Mouse (Mus musculus): Measurements from ENCODE around the gene Rsph6a.
"Not testable (repeated sequence)": the region's sequence is repeated elsewhere in the genome, so short reads cannot be mapped to it uniquely, and the experiment has no call there.

Rsph6a gene

DNA sequence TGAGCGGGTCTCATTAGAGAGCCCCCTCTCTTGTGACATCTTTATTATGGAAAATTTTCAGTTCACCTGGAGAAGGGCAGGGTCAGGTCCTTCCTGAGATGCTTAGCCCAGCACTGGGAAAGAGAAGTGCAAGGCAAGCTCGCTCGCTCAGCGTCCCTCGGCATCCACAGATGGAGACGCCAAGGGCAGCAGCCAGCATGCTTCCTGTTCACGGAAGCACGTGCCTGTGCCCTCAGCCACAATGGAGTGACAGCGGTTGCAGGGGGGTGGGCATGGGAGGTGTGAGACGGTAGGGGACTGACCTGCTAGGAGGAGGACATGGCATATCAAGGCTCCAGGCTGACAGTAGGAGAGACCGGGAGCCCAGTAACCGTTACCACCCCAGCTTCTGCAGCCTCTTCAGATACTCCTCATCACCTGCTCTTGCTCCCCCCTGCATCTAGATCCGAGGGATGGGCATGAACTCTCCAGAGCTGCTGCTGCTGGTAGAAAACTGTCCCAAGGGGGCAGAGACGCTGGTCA lies 6.4 kb upstream of the Rsph6a start:
- DNase-seq: no peak

DNA sequence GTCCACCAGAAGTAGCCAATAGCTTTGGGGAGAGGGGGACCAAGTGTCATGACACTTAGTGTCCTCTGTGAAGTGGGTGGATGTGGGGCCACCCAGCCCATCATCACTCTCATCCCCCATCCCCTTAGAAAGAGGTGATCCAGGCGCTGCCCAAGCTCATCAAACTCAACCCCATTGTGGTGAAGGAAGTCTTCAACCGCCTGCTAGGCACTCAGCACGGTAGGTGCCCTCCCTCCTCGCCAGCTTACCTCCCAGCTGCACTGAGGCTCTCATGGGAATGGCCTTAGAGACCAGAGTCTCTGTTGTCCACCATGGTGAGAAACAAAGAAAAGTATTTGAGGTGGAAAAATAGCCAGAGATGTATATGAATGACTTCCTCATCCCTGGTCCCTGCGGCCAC lies 5.2 kb upstream of the Rsph6a start:
- DNase-seq: no peak

DNA sequence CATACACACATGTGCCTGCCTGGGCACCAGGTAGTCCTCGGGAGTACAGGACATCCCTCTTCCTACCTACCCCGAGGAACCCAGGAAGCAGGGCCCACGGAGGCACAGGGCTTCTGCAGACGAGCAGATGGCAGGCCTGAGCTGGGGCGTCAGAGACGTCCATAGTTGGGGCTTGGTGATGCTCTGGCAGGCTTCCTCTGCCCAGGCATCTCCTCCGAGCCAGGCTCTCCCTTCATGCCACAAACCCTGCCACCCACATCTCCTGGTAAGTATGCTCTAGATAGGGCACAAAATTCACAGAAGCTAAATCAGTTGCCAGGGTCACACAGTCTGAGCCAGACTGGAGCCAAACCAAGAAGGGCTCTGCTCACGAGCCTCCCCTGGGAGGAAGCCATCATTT lies 4.3 kb upstream of the Rsph6a start:
- DNase-seq: no peak

DNA sequence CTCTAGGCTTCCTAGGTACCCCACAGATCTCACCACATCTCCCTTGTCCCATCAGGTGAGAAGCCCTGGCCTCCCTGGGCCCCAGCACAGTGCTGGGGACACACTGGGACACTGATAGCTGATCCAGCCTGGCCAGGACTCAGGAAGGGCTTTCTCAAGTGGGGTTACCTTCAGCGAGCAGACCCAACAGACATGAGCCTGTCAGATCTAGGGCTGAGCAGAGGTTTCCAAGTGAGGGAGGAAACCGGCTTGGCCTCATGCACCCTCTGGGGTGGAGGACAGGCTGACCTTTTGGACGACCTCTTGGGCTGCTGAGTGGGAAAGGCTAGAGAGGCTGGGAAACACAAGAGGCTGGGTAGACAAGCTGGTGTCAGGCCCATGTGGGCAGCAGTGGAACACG lies 3.3 kb upstream of the Rsph6a start:
- no peak for DNase-seq

DNA sequence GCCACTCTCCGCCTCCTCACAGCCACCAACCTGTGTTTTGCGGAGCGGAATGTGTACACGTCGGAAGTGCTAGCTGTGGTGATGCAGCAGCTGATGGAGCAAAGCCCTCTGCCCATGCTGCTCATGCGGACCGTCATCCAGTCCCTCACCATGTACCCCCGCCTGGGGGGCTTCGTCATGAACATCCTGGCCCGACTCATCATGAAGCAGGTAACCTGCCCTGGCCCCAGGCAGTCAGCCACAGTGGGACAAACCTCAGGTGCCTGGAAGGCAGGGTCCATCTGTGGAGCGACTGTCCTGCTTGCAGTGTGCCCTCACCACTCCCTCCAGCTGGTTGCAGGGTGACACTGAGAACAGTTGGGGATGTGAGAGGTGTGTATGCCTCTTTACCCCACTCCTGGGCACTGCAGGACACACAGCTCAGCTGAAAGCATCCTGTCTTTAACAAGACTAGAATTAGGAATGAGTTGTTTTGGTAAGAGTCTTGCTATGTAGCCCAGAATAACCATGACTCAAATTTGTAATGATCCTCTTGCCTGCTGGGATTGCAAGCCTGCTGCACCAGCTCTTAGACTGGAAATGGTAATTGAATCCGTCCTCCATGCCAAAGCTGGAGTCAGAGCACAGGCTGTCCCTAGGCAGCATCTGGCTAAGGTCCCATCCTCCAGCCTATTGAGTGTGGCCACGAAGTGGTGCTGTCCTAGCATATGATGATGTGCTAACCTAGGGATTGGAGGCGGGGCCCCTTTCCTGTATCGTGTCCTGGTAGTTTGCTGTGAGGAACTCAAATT lies 1.9 kb upstream of the Rsph6a start:
- DNase-seq: no peak

DNA sequence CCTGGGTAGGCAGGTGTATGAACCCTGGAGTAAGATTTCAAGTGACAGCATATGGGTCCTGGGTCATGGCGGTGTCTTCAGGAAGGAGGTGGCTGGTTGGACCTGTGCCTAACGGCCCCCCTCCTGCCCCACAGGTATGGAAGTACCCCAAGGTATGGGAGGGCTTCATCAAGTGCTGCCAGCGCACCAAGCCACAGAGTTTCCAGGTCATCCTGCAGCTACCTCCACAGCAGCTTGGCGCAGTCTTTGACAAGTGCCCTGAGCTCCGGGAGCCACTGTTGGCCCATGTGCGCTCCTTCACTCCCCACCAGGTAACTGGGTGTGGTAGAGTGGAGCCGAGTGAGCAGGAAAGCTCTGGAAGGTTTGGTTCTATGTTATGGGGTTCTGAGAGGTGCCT lies 1.4 kb upstream of the Rsph6a start:
- no peak for DNase-seq

DNA sequence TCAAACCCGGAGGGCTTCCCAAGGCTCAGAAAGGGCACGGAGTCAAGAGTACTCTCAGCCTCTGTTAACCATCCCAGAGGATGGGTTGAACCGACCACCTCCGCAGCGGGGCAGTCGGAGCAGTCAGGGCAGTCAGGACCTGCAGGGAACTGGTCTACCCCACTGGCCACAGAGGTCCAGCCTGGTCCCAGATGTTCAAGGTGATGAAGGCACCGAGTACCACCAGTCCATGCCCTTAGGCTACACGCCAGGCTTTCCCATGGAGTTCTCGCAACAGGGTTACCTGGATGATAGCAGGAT lies 237 bp downstream of the Rsph6a start:
- DNase-seq: no peak

DNA sequence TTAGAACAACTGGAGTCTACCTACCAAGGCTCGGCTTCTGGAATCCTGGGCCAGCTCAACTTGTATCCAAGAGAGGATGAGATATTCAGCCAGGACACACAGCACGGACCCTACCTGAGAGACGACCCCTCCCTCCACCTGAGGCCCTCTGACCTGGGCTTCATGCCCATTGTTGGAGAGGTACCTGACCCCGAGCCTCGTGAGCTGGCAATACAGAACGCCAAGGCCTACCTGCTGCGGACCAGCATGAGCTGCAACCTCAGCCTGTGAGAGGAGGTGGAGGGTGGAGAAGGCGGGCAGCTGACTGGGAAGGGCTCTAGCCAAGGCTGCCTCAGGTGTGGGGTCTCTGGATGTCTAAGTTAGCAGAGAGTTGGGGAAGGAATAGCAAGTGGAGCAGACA lies 618 bp downstream of the Rsph6a start:
- DNase-seq: no peak

DNA sequence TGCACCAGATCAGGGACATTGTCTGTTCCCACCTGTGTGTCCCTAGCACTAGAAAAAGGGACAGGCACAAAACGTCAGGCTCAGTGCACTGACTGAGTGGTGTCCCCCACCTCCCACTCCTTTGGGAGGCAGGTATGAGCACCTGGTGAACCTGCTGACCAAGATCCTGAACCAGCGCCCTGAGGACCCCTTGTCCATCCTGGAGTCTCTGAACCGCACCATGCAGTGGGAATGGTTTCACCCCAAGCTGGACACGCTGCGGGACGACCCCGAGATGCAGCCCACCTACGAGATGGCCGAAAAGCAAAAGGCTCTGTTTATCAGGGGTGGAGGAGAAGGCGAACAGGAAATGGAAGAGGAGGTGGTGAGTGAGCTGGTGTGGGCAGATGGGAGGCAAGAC lies 2.9 kb downstream of the Rsph6a start:
- DNase-seq: no peak

DNA sequence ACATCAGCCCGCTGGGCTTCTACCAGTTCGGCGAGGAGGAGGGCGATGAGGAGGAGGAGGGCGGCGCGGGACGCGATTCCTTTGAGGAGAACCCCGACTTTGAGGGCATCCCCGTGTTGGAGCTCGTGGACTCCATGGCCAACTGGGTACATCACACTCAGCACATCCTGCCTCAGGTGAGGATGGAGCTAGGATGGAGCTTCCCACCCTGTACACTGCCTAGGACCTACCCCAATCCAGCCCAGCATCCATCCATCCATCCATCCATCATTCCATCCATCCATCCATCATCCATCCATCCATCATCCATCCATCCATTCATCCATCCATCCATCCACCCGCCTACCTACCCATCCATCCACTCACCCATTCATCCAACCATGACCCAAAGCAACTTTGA lies 11.4 kb downstream of the Rsph6a start:
- no peak for DNase-seq

DNA sequence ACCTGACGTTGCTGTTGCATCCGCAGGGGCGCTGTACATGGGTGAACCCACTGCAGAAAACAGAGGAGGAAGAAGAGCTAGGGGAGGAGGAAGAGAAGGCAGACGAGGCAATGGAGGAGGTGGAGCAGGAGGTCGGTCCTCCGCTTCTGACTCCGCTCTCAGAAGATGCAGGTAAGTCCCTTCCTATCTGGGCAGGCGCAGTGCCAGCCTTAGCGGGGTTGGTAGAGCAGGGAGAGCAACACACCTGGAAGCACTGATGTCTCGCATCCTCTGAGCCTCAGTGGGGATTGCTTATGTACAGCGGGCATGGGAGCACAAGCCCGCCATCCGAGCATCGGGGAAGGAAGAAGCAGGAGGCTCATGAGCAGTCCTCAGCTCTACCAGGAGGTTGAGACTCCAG lies 12.6 kb downstream of the Rsph6a start:
- DNase-seq: no peak

DNA sequence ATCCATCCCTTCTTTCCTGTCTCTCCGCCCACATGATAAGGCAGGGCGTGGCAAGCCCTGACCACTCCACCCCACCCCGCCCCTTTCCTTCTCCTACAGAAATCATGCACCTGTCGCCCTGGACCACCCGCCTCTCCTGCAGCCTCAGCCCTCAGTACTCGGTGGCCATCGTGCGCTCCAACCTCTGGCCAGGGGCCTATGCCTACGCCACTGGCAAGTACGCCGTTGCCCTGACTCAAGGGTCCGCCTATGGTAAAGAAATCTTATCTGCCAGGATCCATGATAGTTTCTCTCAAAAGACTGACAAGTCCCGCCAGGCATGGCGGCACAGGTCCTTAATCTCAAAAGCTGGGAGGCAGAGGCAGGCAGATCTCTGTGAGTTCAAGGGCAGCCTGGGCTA lies 13.4 kb downstream of the Rsph6a start:
- no peak for DNase-seq

DNA sequence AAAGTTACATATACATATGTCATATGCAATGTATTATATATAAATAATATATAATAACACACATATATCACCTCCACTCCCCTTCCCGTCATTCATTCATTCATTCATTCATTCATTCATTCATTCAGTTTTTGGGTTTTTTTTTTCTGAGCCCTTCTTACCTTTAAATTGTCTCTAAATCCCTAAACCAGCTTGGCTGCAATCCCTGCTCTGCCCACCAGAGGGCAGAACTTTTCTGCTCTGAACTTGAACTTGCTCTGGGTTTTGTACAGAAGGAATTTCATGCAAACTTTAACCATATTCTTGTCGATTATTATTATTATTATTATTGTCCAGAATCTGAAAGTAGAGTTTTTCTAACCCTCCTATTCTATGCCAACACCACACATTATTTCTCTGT lies 14.2 kb downstream of the Rsph6a start:
- DNase-seq: peak; percentile 86

DNA sequence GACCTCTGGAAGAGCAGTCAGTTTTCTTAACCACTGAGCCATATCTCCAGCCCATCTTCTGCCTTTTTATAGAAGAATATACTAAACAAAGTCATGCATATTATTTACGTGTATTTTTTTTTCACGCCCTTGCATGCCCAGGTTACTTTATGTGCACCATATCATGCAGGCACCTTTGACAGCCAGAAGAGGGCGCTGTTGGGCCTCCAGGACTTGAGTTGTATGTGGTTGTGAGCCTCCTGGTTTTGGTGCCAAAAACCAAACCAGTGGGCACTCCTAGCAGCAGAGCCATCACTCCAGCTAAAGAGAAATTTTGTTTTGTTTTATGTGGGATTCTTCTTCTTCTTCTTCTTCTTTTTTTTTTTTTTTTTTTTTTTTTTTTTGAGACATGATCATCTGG lies 15.0 kb downstream of the Rsph6a start:
- peak; percentile 37 for DNase-seq

DNA sequence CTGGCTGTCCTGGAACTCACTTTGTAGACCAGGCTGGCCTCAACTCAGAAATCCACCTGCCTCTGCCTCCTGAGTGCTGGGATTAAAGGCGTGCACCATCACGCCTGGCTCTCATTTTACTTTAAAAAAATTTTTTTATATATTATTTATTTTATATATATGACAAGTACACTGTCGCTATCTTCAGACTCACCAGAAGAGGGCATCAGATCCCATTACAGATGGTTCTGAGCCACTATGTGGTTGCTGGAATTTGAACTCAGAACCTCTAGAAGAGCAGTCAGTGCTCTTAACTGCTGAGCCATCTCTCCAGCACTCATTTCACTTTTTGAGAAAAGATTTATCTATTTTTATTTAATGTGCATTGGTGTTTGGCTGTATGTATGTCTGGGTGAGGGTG lies 16.5 kb downstream of the Rsph6a start:
- DNase-seq: not testable (repeated sequence)

DNA sequence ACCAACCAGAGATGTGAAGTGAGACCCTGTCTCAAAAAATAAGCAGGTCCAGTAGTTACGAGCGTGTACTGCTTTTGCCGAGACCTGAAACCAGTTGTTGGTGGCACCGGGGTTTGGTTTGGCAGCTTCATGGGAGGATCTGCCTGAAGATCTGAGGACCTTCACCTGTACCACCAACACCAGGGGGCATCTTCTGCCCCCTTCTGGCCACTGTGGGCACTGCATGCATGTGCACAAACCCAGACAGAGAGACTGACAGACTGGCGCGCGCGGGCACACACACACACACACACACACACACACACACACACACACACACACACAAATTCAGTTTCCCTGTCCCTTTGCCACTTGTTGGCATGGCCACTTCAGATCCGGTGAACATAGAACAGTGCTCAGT lies 19.0 kb downstream of the Rsph6a start:
- DNase-seq: peak; percentile 68

DNA sequence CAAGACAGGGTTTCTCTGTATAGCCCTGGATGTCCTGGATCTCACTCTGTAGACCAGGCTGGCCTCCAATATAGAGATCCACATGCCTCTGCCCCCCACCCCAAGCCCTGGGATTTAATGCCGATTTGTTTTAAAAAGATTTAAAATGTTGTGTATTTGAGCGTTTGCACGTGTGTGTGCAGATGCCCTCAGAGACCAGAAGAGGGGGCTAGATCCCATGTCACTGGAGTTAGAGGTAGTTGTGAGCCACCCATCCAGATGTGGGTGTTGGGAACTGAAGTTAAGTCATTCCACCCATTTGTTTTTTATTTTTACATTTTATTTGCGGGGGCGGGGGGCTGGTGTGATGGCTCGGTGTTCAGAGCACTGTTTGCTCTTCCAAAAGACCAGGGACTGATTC lies 20.0 kb downstream of the Rsph6a start:
- no peak for DNase-seq

DNA sequence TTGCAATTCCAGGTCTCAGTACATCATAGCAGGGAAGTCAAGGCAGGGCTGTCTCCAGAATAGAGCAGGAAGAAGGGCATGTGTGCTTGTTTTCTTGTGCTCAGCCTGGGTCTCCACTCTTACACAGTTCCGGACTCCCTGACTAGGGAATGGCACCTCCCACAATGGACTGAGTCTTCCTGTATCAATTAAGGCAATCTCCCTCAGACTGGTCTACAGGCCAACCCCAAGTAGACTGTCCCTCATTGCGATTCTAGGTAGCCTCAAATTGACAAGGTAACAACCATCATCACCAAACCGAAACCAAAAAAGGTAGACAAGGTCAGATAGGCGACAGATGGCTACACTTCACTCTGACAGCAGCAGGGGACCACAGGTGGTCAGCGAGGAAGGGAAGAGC lies 20.7 kb downstream of the Rsph6a start:
- DNase-seq: no peak

DNA sequence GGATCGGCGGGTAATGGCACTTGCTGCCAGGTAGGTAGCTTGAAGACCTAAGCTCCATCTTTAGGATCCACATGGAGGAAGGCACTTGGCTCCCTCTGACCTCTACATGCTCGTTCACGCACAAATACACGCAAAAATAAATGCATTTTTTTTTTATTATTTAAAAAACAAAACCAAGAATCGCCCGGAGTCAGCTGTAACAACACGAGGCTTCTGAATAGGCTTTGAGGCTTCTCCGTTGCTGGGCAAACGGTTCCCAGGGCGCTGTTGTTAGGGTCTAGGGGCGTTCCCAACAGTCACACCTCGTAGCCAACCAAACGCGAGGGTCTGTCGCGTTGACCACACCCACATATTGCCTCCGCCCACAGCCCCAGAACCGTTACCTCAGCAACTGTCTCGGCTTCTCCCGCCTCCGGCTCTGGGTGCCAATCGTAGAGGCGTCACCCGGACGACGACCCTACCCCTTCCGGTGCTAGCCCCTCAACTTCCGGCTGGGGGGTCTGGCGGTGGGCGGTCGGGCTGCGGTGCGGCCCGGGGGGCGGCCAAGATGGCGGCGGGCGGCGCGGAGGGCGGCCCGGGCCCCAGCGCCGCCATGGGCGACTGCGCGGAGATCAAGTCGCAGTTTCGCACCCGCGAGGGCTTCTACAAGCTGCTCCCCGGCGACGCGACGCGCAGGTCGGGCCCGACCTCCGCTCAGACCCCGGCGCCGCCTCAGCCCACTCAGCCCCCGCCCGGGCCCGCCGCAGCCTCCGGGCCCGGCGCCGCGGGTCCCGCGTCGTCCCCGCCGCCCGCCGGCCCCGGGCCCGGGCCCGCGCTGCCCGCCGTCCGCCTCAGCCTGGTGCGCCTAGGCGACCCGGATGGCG lies 21.5 kb downstream of the Rsph6a start, which contains the start of gene Dmwd:
Gene Dmwd (plus strand): TSS at position 505 of the 863 bp plus-strand sequence.
- DNase-seq: peak; percentile 98

DNA sequence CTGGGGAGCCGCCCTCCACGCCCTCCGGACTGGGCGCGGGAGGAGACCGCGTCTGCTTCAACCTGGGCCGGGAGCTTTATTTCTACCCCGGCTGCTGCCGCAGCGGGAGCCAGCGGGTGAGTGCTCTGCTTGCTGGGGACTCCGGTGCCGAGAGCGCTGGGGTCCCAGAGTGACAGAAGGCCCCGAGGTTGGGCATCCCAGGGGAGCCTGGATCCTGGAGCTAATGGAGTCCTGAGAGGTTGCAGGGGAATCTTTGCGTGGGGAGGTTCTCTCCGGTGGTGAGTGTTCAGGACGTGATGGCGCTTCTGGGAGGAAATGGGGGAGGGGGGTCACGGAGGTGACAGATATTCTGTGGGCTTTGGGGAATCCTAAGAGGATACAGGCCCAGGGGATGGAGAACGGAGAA lies 22.1 kb downstream of the Rsph6a start:
- DNase-seq: peak; percentile 60

DNA sequence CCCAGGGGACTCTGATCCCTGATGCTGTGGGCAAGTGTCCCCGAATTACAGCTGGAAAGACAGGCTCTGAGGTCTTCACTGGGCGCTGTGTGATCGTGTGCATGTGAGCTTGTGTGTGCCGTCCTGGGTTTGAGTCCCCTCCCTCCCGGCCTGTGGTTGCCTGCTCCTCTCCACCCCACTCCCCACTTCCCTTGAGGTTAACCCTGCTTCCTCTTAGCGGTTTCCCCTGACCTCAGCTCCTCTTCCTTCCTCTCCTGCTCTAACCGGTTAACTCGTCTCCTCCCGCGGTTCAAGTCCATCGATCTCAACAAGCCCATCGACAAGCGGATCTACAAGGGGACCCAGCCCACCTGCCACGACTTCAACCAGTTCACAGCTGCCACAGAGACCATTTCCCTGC lies 23.3 kb downstream of the Rsph6a start:
- DNase-seq: no peak

DNA sequence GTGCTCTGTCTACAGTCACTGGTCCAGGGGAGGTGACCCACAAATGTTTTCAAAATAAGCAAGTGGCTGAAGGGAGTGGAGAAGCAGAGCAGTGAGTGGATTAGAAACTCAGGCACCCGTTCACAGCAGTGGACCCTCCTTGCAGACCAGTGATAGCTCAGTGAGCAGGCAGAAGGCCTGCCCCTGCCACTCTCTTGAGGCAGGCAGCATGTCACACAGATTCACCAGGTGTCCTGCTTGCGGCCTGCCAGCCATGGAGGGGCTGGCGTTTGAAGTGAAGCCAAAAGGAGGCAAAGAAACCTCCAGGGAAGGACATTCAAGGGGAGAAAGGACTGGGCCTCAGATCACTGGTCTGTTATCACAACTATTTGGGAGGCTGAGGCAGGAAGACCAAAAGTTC lies 24.2 kb downstream of the Rsph6a start:
- no peak for DNase-seq

DNA sequence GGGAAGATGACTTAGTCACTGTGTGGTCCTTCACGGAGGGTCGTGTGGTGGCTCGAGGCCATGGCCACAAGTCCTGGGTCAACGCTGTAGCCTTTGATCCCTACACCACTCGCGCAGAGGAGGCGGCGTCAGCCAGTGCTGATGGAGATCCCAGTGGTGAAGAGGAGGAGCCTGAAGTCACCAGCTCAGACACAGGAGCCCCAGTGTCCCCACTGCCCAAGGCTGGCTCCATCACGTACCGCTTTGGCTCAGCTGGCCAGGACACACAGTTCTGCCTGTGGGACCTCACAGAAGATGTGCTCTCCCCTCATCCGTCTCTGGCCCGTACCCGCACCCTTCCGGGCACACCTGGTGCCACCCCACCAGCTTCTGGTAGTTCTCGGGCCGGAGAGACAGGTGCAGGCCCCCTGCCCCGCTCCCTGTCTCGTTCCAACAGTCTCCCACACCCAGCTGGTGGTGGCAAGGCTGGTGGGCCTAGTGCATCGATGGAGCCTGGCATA lies 26.0 kb downstream of the Rsph6a start:
- no peak for DNase-seq

DNA sequence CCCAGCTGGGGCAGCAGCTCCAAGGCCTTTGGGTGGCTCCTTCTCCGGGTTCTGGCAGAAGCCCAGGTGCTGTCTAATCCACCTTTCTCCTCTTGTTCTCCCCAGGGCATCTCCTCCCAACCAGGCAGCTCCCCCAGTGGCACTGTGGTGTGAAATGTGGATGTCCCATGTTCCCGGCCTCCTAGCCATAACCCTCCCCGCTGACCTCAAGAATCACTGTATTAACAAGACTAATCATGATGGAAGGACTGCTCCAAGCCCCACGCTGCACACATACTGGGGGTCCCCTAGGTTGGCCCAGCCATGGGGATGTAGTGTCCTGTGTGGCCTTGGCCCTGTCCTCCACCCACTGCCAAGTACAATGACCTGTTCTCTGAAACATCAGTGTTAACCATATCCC lies 27.7 kb downstream of the Rsph6a start:
- no peak for DNase-seq

Data from kidney, postnatal 10 days (tissue).